Mouse (Mus musculus) ovary, adult 18-20 months (tissue): ENCODE results near the gene Gm5286.
"Not testable (repeated sequence)": the region's sequence is repeated elsewhere in the genome, so short reads cannot be mapped to it uniquely, and the experiment has no call there.

Experiments used
- DNase-seq: peaks from one replicate; pipeline ENCODE4 v3.0.0; 2022; ENCODE audit warnings: low spot score, mixed read lengths

Gene Gm5286

GRCm38 (mm10) chr3:94196414-94196813, at the start of gene Gm5286:
Gene Gm5286, plus strand, starts transcription at chr3:94196714.
- DNase-seq, result not testable (repeated sequence)

DNA sequence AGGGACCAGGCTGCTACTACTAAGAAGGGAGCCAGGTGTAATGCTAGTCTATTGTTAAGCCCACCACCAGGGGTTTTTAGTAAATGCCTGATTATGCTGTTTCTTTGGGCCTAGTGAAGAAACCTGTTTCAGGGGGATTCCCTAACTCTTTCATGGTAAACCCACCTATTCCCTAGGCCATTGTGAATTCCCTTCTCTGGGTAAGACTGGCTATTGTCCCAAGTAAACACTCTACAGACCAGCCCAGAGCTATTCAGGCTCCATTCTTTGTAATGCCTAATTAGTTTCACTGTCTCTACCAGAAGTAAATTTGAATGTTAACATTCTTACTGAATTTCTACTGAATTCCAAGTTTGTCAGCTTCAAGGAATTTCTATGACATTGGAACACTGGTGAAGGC, 29.2 kb upstream of the Gm5286 start:
- not testable (repeated sequence) for DNase-seq

DNA sequence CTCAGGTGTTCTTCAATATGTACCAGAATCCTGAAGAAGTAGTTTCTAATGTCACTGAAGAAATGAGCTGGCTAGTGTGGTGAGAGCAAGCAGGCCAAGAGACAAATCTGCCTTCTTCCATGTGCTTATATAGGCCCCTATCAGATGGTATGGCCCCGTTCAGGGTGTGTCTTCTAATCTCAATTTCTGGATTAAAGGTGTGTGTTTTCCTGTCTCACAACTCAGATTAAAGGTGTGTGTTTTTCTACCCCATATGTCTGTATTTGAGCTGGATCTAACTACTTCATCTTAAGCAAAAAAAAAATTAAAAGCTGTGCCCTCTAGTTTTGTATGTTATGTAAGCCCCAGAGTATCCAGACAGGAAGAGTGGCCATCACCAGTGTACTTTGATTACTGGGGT, 18.4 kb upstream of the Gm5286 start, which contains the start of gene Gm10696:
Gene Gm10696 (minus strand): TSS at position 101 of the 400 bp plus-strand sequence.
- DNase-seq, result not testable (repeated sequence)
